ENCODE assay signal across 19 mouse cellular contexts in genomic region chr5:149205265-149205664, GRCm38 (mm10). TPM values are rescaled to one million over a fixed set of nuclear protein-coding genes. Genes with fewer than 3 reads are reported as not detected.
DNase-seq lines count a peak whose midpoint lies in the region; ATAC-seq lines count a peak whose summit lies in the region.
"Had no signal": no experiment of that assay in that cellular context is flagged by ENCODE, and none has a peak within 500 bp of the region (broad histone marks: within the 10 kb centered on the region; RNA-seq: fewer than 3 reads in every experiment).

No protein-coding gene starts in this region.

- no peaks in the 10 kb centered on the region for H3K27me3 ChIP-seq in embryonic facial prominence, embryonic 13.5 days
- H3K27me3 ChIP-seq in embryonic facial prominence, embryonic 10.5 days (replicated peaks; ENCODE audit: low read depth, poor library complexity, severe bottlenecking), result no peaks in the 10 kb centered on the region
- H3K27me3 ChIP-seq in hindbrain, embryonic 11.5 days (ENCODE audit: control insufficient read depth, insufficient read depth, low read length), result no peaks in the 10 kb centered on the region
- H3K27me3 ChIP-seq in hindbrain, embryonic 14.5 days (ENCODE audit: control insufficient read depth, insufficient read depth, low read length), result no peaks in the 10 kb centered on the region
- no peaks in the 10 kb centered on the region for H3K27me3 ChIP-seq in liver, embryonic 15.5 days
- H3K27me3 ChIP-seq in embryonic facial prominence, embryonic 14.5 days (replicated peaks; ENCODE audit: control insufficient read depth, insufficient read depth, low read length), result no peaks in the 10 kb centered on the region
- H3K27me3 ChIP-seq: forebrain, embryonic 15.5 days; neural tube, embryonic 12.5 days had no signal

- H3K4me1 ChIP-seq in embryonic facial prominence, embryonic 13.5 days, result peaks cover 34% of the 10 kb centered on the region
- H3K4me1 ChIP-seq in embryonic facial prominence, embryonic 10.5 days, result peaks cover 16% of the 10 kb centered on the region
- no peaks in the 10 kb centered on the region; the same call in 1 of the 2 replicates for H3K4me1 ChIP-seq in hindbrain, embryonic 11.5 days (replicated peaks; ENCODE audit: control insufficient read depth, insufficient read depth, low read length)
- no peaks in the 10 kb centered on the region for H3K4me1 ChIP-seq in hindbrain, embryonic 14.5 days (replicated peaks; ENCODE audit: control insufficient read depth, insufficient read depth, low read length)
- H3K4me1 ChIP-seq in liver, embryonic 15.5 days (replicated peaks), result peaks cover 18% of the 10 kb centered on the region
- no peaks in the 10 kb centered on the region for H3K4me1 ChIP-seq in embryonic facial prominence, embryonic 14.5 days (ENCODE audit: control insufficient read depth, insufficient read depth, low read length)
- H3K4me1 ChIP-seq: forebrain, embryonic 15.5 days had no signal

- H3K4me3 ChIP-seq in embryonic facial prominence, embryonic 13.5 days, result no peak overlapping the region
- H3K4me3 ChIP-seq in embryonic facial prominence, embryonic 10.5 days, result no peak overlapping the region
- no peak overlapping the region for H3K4me3 ChIP-seq in hindbrain, embryonic 11.5 days (ENCODE audit: low read depth, low read length)
- no peak overlapping the region for H3K4me3 ChIP-seq in hindbrain, embryonic 14.5 days (replicated peaks; ENCODE audit: low read length)
- no peak overlapping the region for H3K4me3 ChIP-seq in liver, embryonic 15.5 days (replicated peaks)
- no peak overlapping the region for H3K4me3 ChIP-seq in embryonic facial prominence, embryonic 14.5 days (ENCODE audit: low read depth, low read length)
- H3K4me3 ChIP-seq: erythroblast, embryonic 14.5 days; forebrain, embryonic 15.5 days; neural tube, embryonic 12.5 days had no signal

- WGBS in embryonic facial prominence, embryonic 13.5 days, result 83% methylated on average over 8 of the region's 8 CpGs
- 89% methylated on average over 8 of the region's 8 CpGs for WGBS in embryonic facial prominence, embryonic 10.5 days
- 81% methylated on average over 8 of the region's 8 CpGs for WGBS in hindbrain, embryonic 11.5 days
- WGBS in hindbrain, embryonic 14.5 days, result 79% methylated on average over 8 of the region's 8 CpGs
- WGBS in liver, embryonic 15.5 days (ENCODE audit: insufficient replicate concordance), result 81% methylated on average over 8 of the region's 8 CpGs
- 69% methylated on average over 8 of the region's 8 CpGs for WGBS in embryonic facial prominence, embryonic 14.5 days

- no peak overlapping the region for H3K9ac ChIP-seq in embryonic facial prominence, embryonic 13.5 days
- no peak overlapping the region for H3K9ac ChIP-seq in hindbrain, embryonic 11.5 days (ENCODE audit: low read depth, low read length)
- H3K9ac ChIP-seq in hindbrain, embryonic 14.5 days, result no peak overlapping the region
- H3K9ac ChIP-seq in liver, embryonic 15.5 days, result no peak overlapping the region
- H3K9ac ChIP-seq in embryonic facial prominence, embryonic 14.5 days (ENCODE audit: low read depth, low read length), result no peak overlapping the region
- H3K9ac ChIP-seq: forebrain, embryonic 15.5 days; neural tube, embryonic 12.5 days had no signal

- H3K36me3 ChIP-seq in embryonic facial prominence, embryonic 13.5 days, result peaks cover 81% of the 10 kb centered on the region
- peaks cover 94% of the 10 kb centered on the region for H3K36me3 ChIP-seq in embryonic facial prominence, embryonic 10.5 days (replicated peaks)
- H3K36me3 ChIP-seq in hindbrain, embryonic 11.5 days (ENCODE audit: control insufficient read depth, insufficient read depth, low read length), result peaks cover 12% of the 10 kb centered on the region
- H3K36me3 ChIP-seq in hindbrain, embryonic 14.5 days (replicated peaks; ENCODE audit: control insufficient read depth, insufficient read depth), result peaks cover 78% of the 10 kb centered on the region
- peaks cover 88% of the 10 kb centered on the region for H3K36me3 ChIP-seq in liver, embryonic 15.5 days (replicated peaks)
- peaks cover 81% of the 10 kb centered on the region for H3K36me3 ChIP-seq in embryonic facial prominence, embryonic 14.5 days (ENCODE audit: control insufficient read depth, insufficient read depth, low read length)

- DNase-seq in embryonic facial prominence, embryonic 10.5 days (ENCODE audit: low spot score), result no peak
- no peak for DNase-seq in hindbrain, embryonic 11.5 days (ENCODE audit: low spot score)
- DNase-seq in hindbrain, embryonic 14.5 days (ENCODE audit: low spot score), result no peak
- no peak for DNase-seq in liver
- DNase-seq in embryonic facial prominence, embryonic 14.5 days (ENCODE audit: low spot score), result no peak
- DNase-seq: adrenal gland, postnatal 36 days; cerebellum, adult 2 months; cerebellum, postnatal 36 days; kidney, adult 11 months; lung, adult 18-20 months; lung, postnatal 14 days; thymus, postnatal 36 days had no signal

- peak overlapping the region; percentile 18; the same call in 1 of the 2 replicates for H3K27ac ChIP-seq in embryonic facial prominence, embryonic 13.5 days
- H3K27ac ChIP-seq in embryonic facial prominence, embryonic 10.5 days (replicated peaks), result no peak overlapping the region
- H3K27ac ChIP-seq in hindbrain, embryonic 11.5 days (ENCODE audit: low read depth, low read length), result peak overlapping the region; percentile 47; the same call in 1 of the 2 replicates
- H3K27ac ChIP-seq in hindbrain, embryonic 14.5 days, result no peak overlapping the region
- 0 out of 2 replicates have a peak overlapping the region, but pooled peaks have one; percentile 3 for H3K27ac ChIP-seq in liver, embryonic 15.5 days (replicated peaks)
- no peak overlapping the region for H3K27ac ChIP-seq in embryonic facial prominence, embryonic 14.5 days (replicated peaks; ENCODE audit: low read depth, low read length)
- H3K27ac ChIP-seq: forebrain, embryonic 15.5 days; neural tube, embryonic 12.5 days had no signal

- no peaks in the 10 kb centered on the region for H3K9me3 ChIP-seq in embryonic facial prominence, embryonic 13.5 days
- no peaks in the 10 kb centered on the region for H3K9me3 ChIP-seq in embryonic facial prominence, embryonic 10.5 days
- no peaks in the 10 kb centered on the region for H3K9me3 ChIP-seq in hindbrain, embryonic 11.5 days (ENCODE audit: control insufficient read depth, low read length)
- H3K9me3 ChIP-seq in hindbrain, embryonic 14.5 days (ENCODE audit: control insufficient read depth, low read length), result no peaks in the 10 kb centered on the region
- no peaks in the 10 kb centered on the region for H3K9me3 ChIP-seq in liver, embryonic 15.5 days (replicated peaks)
- H3K9me3 ChIP-seq in embryonic facial prominence, embryonic 14.5 days (ENCODE audit: control insufficient read depth, low read length), result no peaks in the 10 kb centered on the region
- H3K9me3 ChIP-seq: forebrain, embryonic 15.5 days; G1E; neural tube, embryonic 12.5 days had no signal

- no peak for ATAC-seq in embryonic facial prominence, embryonic 13.5 days (ENCODE audit: insufficient number of reproducible peaks, insufficient read depth, low FRiP score, low TSS enrichment, low read depth)
- ATAC-seq in hindbrain, embryonic 11.5 days (ENCODE audit: low FRiP score), result no peak
- ATAC-seq in hindbrain, embryonic 14.5 days (ENCODE audit: low FRiP score), result no peak
- ATAC-seq in liver, embryonic 15.5 days (ENCODE audit: insufficient read depth), result no peak
- ATAC-seq in embryonic facial prominence, embryonic 14.5 days (ENCODE audit: low read depth), result 0 out of 2 replicates have a peak, but pooled peaks have one; percentile 13
- no peak for ATAC-seq in inflammation-experienced regulatory T-cells, adult 6 months
- ATAC-seq: forebrain, embryonic 15.5 days had no signal

- H3K4me2 ChIP-seq in embryonic facial prominence, embryonic 13.5 days, result no peak overlapping the region
- no peak overlapping the region for H3K4me2 ChIP-seq in hindbrain, embryonic 11.5 days (replicated peaks; ENCODE audit: low read depth, low read length)
- no peak overlapping the region for H3K4me2 ChIP-seq in hindbrain, embryonic 14.5 days (replicated peaks)
- no peak overlapping the region for H3K4me2 ChIP-seq in liver, embryonic 15.5 days
- H3K4me2 ChIP-seq in embryonic facial prominence, embryonic 14.5 days (ENCODE audit: low read depth, low read length), result no peak overlapping the region
- H3K4me2 ChIP-seq: forebrain, embryonic 15.5 days; neural tube, embryonic 12.5 days had no signal

RNA-seq across cellular contexts. Expression of gene Hmgb1, which starts 21.0 kb away (rescaled TPM):
- polyA plus RNA-seq in embryonic facial prominence, embryonic 13.5 days (2015; fragmentation: Nextera tagmentation; extraction: Ambion mirVana), result 1,696 and 1,769 TPM in 2 replicates
- polyA plus RNA-seq in embryonic facial prominence, embryonic 10.5 days (2016; fragmentation: Nextera tagmentation; extraction: Ambion mirVana), result 1,556 and 1,753 TPM in 2 replicates
- polyA plus RNA-seq in hindbrain, embryonic 11.5 days (2014; fragmentation: Nextera tagmentation; extraction: Ambion mirVana), result 1,633 and 1,649 TPM in 2 replicates
- polyA plus RNA-seq in hindbrain, embryonic 14.5 days (2014; fragmentation: Nextera tagmentation; extraction: Ambion mirVana), result 708 and 792 TPM in 2 replicates
- 381 and 440 TPM in 2 replicates for polyA plus RNA-seq in liver, embryonic 15.5 days (2015; fragmentation: Nextera tagmentation; extraction: Ambion mirVana)
- 1,171 and 1,256 TPM in 2 replicates for polyA plus RNA-seq in embryonic facial prominence, embryonic 14.5 days (2014; fragmentation: Nextera tagmentation; extraction: Ambion mirVana)
- 1,000 to 10,000 TPM in 1 of 3 experiments, 100 to 1,000 TPM in 2; 359 to 1,026 (median 583) TPM for polyA plus RNA-seq in inflammation-experienced regulatory T-cells, adult 6 months (2017; shearing (Covaris generic))

RNA-seq across cellular contexts. Expression of gene Uspl1, which starts 21.1 kb away (rescaled TPM):
- polyA plus RNA-seq in embryonic facial prominence, embryonic 13.5 days (2015; fragmentation: Nextera tagmentation; extraction: Ambion mirVana), result 49.7 and 50.2 TPM in 2 replicates
- polyA plus RNA-seq in embryonic facial prominence, embryonic 10.5 days (2016; fragmentation: Nextera tagmentation; extraction: Ambion mirVana), result 76.3 and 78.3 TPM in 2 replicates
- 73.7 and 79.9 TPM in 2 replicates for polyA plus RNA-seq in hindbrain, embryonic 11.5 days (2014; fragmentation: Nextera tagmentation; extraction: Ambion mirVana)
- 65.7 and 67.0 TPM in 2 replicates for polyA plus RNA-seq in hindbrain, embryonic 14.5 days (2014; fragmentation: Nextera tagmentation; extraction: Ambion mirVana)
- 17.7 and 18.2 TPM in 2 replicates for polyA plus RNA-seq in liver, embryonic 15.5 days (2015; fragmentation: Nextera tagmentation; extraction: Ambion mirVana)
- 41.5 and 45.6 TPM in 2 replicates for polyA plus RNA-seq in embryonic facial prominence, embryonic 14.5 days (2014; fragmentation: Nextera tagmentation; extraction: Ambion mirVana)
- polyA plus RNA-seq in inflammation-experienced regulatory T-cells, adult 6 months (2017; shearing (Covaris generic)), result 10 to 100 TPM; 33.6 to 38.3 (median 34.7) TPM

RNA-seq across cellular contexts. Expression of gene Alox5ap, which starts 59.3 kb away (rescaled TPM):
- 10.4 TPM in 2 replicates for polyA plus RNA-seq in embryonic facial prominence, embryonic 13.5 days (2015; fragmentation: Nextera tagmentation; extraction: Ambion mirVana)
- polyA plus RNA-seq in embryonic facial prominence, embryonic 10.5 days (2016; fragmentation: Nextera tagmentation; extraction: Ambion mirVana), result 5.5 and 5.8 TPM in 2 replicates
- 5.6 and 6.9 TPM in 2 replicates for polyA plus RNA-seq in hindbrain, embryonic 11.5 days (2014; fragmentation: Nextera tagmentation; extraction: Ambion mirVana)
- polyA plus RNA-seq in hindbrain, embryonic 14.5 days (2014; fragmentation: Nextera tagmentation; extraction: Ambion mirVana), result 9.5 and 14.8 TPM in 2 replicates
- polyA plus RNA-seq in liver, embryonic 15.5 days (2015; fragmentation: Nextera tagmentation; extraction: Ambion mirVana), result 47.2 and 48.4 TPM in 2 replicates
- polyA plus RNA-seq in embryonic facial prominence, embryonic 14.5 days (2014; fragmentation: Nextera tagmentation; extraction: Ambion mirVana), result 15.9 and 17.4 TPM in 2 replicates
- polyA plus RNA-seq in inflammation-experienced regulatory T-cells, adult 6 months (2017; shearing (Covaris generic)), result 1 to 10 TPM in 2 of 3 experiments, not detected in 1; 2.0 to 4.7 TPM
- polyA plus RNA-seq: erythroblast, embryonic 14.5 days had no signal

Comparison
In these comparisons a context has a peak if more than half of its experiments do, and no peak if none do; other contexts are left out.
1. H3K27ac ChIP-seq: peak in embryonic facial prominence, embryonic 13.5 days (single experiment), hindbrain, embryonic 11.5 days (single experiment) and liver, embryonic 15.5 days (single experiment); none in embryonic facial prominence, embryonic 10.5 days (single experiment), hindbrain, embryonic 14.5 days (single experiment) and embryonic facial prominence, embryonic 14.5 days (single experiment).